In the genomic region with DNA sequence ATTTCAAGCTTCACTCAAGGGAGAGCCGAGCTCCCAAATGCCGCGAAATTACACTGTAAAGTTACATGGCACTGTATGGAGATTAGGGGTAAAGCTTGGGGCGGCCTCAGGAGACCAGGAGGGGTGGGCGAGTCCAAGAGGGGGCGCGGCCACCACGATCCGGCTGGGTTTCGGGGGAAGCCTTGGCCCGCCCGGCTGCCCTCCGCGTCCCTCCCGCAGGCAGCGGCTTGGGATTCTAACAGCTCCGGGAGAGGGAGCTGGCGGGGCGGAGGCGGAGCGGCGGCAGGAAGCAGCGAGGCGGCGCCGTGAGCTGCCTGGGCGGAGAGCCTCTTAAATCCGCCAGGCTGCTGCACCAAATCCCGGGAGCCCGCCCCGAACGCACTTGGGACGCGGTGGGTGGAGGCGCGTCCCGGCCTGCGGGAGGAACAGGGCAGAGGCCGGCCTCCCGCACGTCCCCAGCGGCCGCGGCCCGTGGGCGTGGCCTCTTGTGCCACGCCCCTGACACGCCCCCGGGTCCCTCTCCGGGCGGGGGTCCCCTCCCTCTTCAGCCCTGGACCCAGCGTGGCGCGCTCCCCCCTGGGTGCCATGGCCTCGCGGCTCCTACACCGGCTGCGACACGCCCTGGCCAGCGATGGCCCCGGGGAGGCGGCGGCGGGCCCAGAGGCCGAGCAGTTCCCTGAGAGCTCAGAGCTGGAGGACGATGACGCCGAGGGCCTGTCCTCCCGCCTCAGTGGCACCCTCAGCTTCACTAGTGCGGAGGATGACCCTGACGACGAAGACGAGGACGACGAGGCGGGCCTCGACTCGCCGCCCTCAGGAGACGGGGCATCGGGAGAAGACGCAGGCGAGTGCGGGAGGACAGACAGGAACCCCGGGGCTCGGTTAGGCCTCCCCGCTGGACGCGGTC, we compare ENCODE assay signal across 8 mouse cellular contexts. TPM values are rescaled to one million over a fixed set of nuclear protein-coding genes. Genes with fewer than 3 reads are reported as not detected.
DNase-seq lines count a peak whose midpoint lies in the region; ATAC-seq and TF ChIP-seq lines count a peak whose summit lies in the region.

A gene (plus strand): TSS at position 343 of the 907 bp plus-strand sequence.

- TF ChIP-seq POLR2A in bone marrow, adult 2 months (IDR thresholded peaks at IDR 0.05; ENCODE audit: borderline replicate concordance, control insufficient read depth, low read depth, low read length), result peak; percentile 15; the same call in 1 of the 2 replicates
- peak; percentile 74 for TF ChIP-seq POLR2A in heart, adult 2 months (IDR thresholded peaks at IDR 0.05; ENCODE audit: insufficient read depth, low read depth, low read length)
- TF ChIP-seq POLR2A in limb, embryonic 14.5 days (IDR thresholded peaks at IDR 0.05; ENCODE audit: borderline replicate concordance, extremely low read depth, insufficient read depth, insufficient read length), result no peak; the same call in 1 of the 2 replicates

- H3K27me3 ChIP-seq in embryonic facial prominence, embryonic 15.5 days, result no peaks in the 10 kb centered on the region
- H3K27me3 ChIP-seq in heart, adult 2 months (ENCODE audit: control insufficient read depth, insufficient read depth, low read length), result no peaks in the 10 kb centered on the region
- H3K27me3 ChIP-seq in limb, embryonic 14.5 days (ENCODE audit: control insufficient read depth, insufficient read depth, low read length), result no peaks in the 10 kb centered on the region
- no peaks in the 10 kb centered on the region for H3K27me3 ChIP-seq in midbrain, embryonic 16.5 days (ENCODE audit: control insufficient read depth, insufficient read depth, low read depth, low read length)

- H3K4me3 ChIP-seq in bone marrow, adult 2 months (replicated peaks; ENCODE audit: control insufficient read depth, low read depth, low read length), result peak within 1 kb of the TSS; percentile 72
- H3K4me3 ChIP-seq in embryonic facial prominence, embryonic 15.5 days (replicated peaks), result peak within 1 kb of the TSS; percentile 70
- peak within 1 kb of the TSS; percentile 88 for H3K4me3 ChIP-seq in heart, adult 2 months
- peak within 1 kb of the TSS; percentile 78 for H3K4me3 ChIP-seq in limb, embryonic 14.5 days (replicated peaks; ENCODE audit: low read length)
- H3K4me3 ChIP-seq in midbrain, embryonic 16.5 days (ENCODE audit: low read depth, low read length), result peak within 1 kb of the TSS; percentile 64

- intact Hi-C loops in heart, adult 2 months (cut with DNase I), result loop anchor here (5.0 kb wide), 1 partner anchor 38 kb away; a partner anchor contains a TSS

- peak within 1 kb of the TSS; percentile 85 for H3K9ac ChIP-seq in embryonic facial prominence, embryonic 15.5 days
- peak within 1 kb of the TSS; percentile 97 for H3K9ac ChIP-seq in heart, adult 2 months (ENCODE audit: low read depth, low read length)
- peak within 1 kb of the TSS; percentile 77 for H3K9ac ChIP-seq in limb, embryonic 14.5 days (ENCODE audit: low read depth, low read length, severe bottlenecking)
- peak within 1 kb of the TSS; percentile 74 for H3K9ac ChIP-seq in midbrain, embryonic 16.5 days (ENCODE audit: low read depth, low read length)

- TF ChIP-seq CTCF in bone marrow, adult 2 months (IDR thresholded peaks at IDR 0.05; ENCODE audit: control insufficient read depth, insufficient read depth, low read length), result no peak
- peak; percentile 74 for TF ChIP-seq CTCF in heart, adult 2 months (IDR thresholded peaks at IDR 0.05)

- peak; percentile 40; the same call in 1 of the 2 replicates for TF ChIP-seq EP300 in heart, adult 2 months (IDR thresholded peaks at IDR 0.05; ENCODE audit: insufficient read depth, low read depth, low read length)

- H3K36me3 ChIP-seq in embryonic facial prominence, embryonic 15.5 days, result peaks cover 8% of the 10 kb centered on the region
- peaks cover 3% of the 10 kb centered on the region; the same call in 1 of the 2 replicates for H3K36me3 ChIP-seq in heart, adult 2 months (ENCODE audit: control insufficient read depth, insufficient read depth, low read length)
- H3K36me3 ChIP-seq in limb, embryonic 14.5 days (ENCODE audit: control insufficient read depth, insufficient read depth, low read length), result peaks cover 16% of the 10 kb centered on the region
- H3K36me3 ChIP-seq in midbrain, embryonic 16.5 days (ENCODE audit: control insufficient read depth, insufficient read depth, low read length), result peaks cover 1% of the 10 kb centered on the region; the same call in 1 of the 2 replicates

- H3K4me1 ChIP-seq in bone marrow, adult 2 months (ENCODE audit: control insufficient read depth, insufficient read depth, low read length), result peaks cover 4% of the 10 kb centered on the region
- H3K4me1 ChIP-seq in embryonic facial prominence, embryonic 15.5 days, result peaks cover 33% of the 10 kb centered on the region
- H3K4me1 ChIP-seq in heart, adult 2 months (ENCODE audit: control insufficient read depth, insufficient read depth, low read length), result peaks cover 12% of the 10 kb centered on the region
- H3K4me1 ChIP-seq in limb, embryonic 14.5 days (ENCODE audit: control insufficient read depth, insufficient read depth, low read length), result peaks cover 14% of the 10 kb centered on the region; the same call in 1 of the 2 replicates
- peaks cover 27% of the 10 kb centered on the region for H3K4me1 ChIP-seq in midbrain, embryonic 16.5 days (ENCODE audit: control insufficient read depth, insufficient read depth, low read length)

- peak; percentile 92 for ATAC-seq in embryonic facial prominence, embryonic 15.5 days (ENCODE audit: insufficient number of reproducible peaks, low FRiP score, low TSS enrichment, low read depth)
- ATAC-seq in limb, embryonic 14.5 days (ENCODE audit: low FRiP score, low read depth), result peak; percentile 91
- peak; percentile 78 for ATAC-seq in midbrain, embryonic 16.5 days

- peak; percentile 88 for DNase-seq in A20 (ENCODE audit: low read depth, low spot score)
- peak; percentile 94 to 97 for DNase-seq in heart, adult 2 months
- peak; percentile 93 to 95 for DNase-seq in kidney, adult 8-10 months
- peak; percentile 83 for DNase-seq in limb, embryonic 14.5 days (ENCODE audit: low spot score)
- DNase-seq in spleen, postnatal 10 days (ENCODE audit: low spot score in 2 of 2), result peak; percentile 72 to 74

- H3K27ac ChIP-seq in bone marrow, adult 2 months (ENCODE audit: control insufficient read depth, insufficient read depth, low read depth, low read length, poor library complexity), result peak within 1 kb of the TSS; percentile 56
- peak within 1 kb of the TSS; percentile 92 for H3K27ac ChIP-seq in embryonic facial prominence, embryonic 15.5 days (replicated peaks)
- peak within 1 kb of the TSS; percentile 94 for H3K27ac ChIP-seq in heart, adult 2 months
- H3K27ac ChIP-seq in limb, embryonic 14.5 days (replicated peaks; ENCODE audit: low read depth, low read length), result peak within 1 kb of the TSS; percentile 84
- H3K27ac ChIP-seq in midbrain, embryonic 16.5 days (ENCODE audit: low read length), result peak within 1 kb of the TSS; percentile 64

- H3K4me2 ChIP-seq in embryonic facial prominence, embryonic 15.5 days (replicated peaks), result peak within 1 kb of the TSS; percentile 79
- H3K4me2 ChIP-seq in limb, embryonic 14.5 days (replicated peaks; ENCODE audit: low read depth, low read length, severe bottlenecking), result peak within 1 kb of the TSS; percentile 91
- peak within 1 kb of the TSS; percentile 72 for H3K4me2 ChIP-seq in midbrain, embryonic 16.5 days (ENCODE audit: low read length)

- H3K79me2 ChIP-seq in heart, adult 2 months (replicated peaks; ENCODE audit: control insufficient read depth, insufficient read depth, low read length), result no peaks in the 10 kb centered on the region

- H3K9me3 ChIP-seq in embryonic facial prominence, embryonic 15.5 days (replicated peaks), result no peaks in the 10 kb centered on the region
- no peaks in the 10 kb centered on the region for H3K9me3 ChIP-seq in limb, embryonic 14.5 days (ENCODE audit: control insufficient read depth, low read length)
- H3K9me3 ChIP-seq in midbrain, embryonic 16.5 days (replicated peaks; ENCODE audit: control insufficient read depth, low read length, poor library complexity, severe bottlenecking), result no peaks in the 10 kb centered on the region

- WGBS in bone marrow, adult 2 months, result under 1% methylated on average over 88 of the region's 89 CpGs
- under 1% methylated on average over 86 of the region's 89 CpGs for WGBS in embryonic facial prominence, embryonic 15.5 days
- under 1% methylated on average over 81 of the region's 89 CpGs for WGBS in heart, adult 2 months
- WGBS in limb, embryonic 14.5 days, result under 1% methylated on average over 69 of the region's 89 CpGs
- WGBS in midbrain, embryonic 16.5 days, result under 1% methylated on average over 75 of the region's 89 CpGs

RNA-seq across cellular contexts. Expression of the gene that starts here (rescaled TPM):
- polyA plus RNA-seq in bone marrow, adult 2 months (2011; ENCODE audit: insufficient read depth, insufficient read length, low replicate concordance, missing spikeins), result 2.3 and 5.8 TPM in 2 replicates
- polyA plus RNA-seq in embryonic facial prominence, embryonic 15.5 days (2015; fragmentation: Nextera tagmentation; extraction: Ambion mirVana), result 37.1 and 37.3 TPM in 2 replicates
- 10 to 100 TPM; 21.2 to 30.3 TPM for total RNA-seq in heart, adult 2 months (2021)
- polyA plus RNA-seq in heart, adult 2 months (2012; rRNA removed), result 24.7 and 29.0 TPM in 2 replicates
- polyA plus RNA-seq in limb, embryonic 14.5 days (2012; rRNA removed), result 26.0 and 35.0 TPM in 2 replicates
- polyA plus RNA-seq in limb, embryonic 14.5 days (2014; fragmentation: Nextera tagmentation; extraction: Ambion mirVana), result 29.2 and 34.0 TPM in 2 replicates
- polyA plus RNA-seq in midbrain, embryonic 16.5 days (2015; fragmentation: Nextera tagmentation; extraction: Ambion mirVana), result 35.3 and 41.4 TPM in 2 replicates

Comparison
In these comparisons a context has a peak if more than half of its experiments do, and no peak if none do; other contexts are left out.
1. Peak in every context shown above with its lines: DNase-seq, ATAC-seq, H3K4me3 ChIP-seq and H3K27ac ChIP-seq.